Mouse (Mus musculus) ovary, adult 18-20 months (tissue): Measurements from ENCODE around the gene Icosl.
"Not testable (repeated sequence)": the region's sequence is repeated elsewhere in the genome, so short reads cannot be mapped to it uniquely, and the experiment has no call there.

Experiments used
- DNase-seq: peaks from one replicate; pipeline ENCODE4 v3.0.0; 2022; ENCODE audit warnings: low spot score, mixed read lengths

Icosl gene

DNA sequence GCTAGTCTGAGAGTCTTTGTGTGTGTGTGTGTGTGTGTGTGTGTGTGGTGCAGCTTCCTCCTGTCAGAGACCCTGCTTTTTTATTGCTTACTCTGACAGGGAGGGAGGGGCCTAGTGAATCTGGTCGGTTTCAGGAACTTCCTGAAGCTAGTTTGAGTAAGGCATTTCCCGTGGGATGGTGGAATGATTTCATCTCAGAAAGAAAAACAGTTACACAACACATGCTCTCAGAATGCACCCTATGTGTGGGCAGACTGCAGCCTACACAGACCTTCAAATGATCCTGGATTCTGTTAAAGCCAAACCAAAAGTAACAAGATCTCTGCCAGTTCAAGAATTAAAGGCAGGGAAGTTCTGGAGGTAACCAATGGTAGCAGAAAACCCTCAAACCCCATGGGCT is 46.1 kb downstream of the Icosl start:
- DNase-seq = no peak

DNA sequence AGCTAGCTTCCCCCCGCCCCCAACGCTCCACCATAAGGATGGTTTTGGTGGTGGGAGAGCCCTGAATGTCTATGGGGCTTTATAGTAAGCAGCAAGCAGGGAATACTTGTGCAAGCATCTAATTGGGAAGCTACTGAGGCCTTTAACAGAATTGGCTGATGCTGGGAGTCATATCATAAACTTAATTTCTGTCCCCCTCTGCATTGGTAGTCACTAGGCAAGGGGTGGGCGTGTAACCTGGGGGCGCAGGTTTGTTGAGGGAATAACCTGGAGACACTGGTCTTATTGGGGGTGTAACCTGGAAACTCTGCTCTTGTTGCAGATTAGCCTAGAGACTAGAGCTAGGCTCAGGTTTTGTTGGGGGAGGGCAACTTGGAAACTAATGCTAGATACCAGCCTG is 50.3 kb downstream of the Icosl start:
- no peak for DNase-seq

GRCm38 (mm10) chr10:78124137-78124536 is 55.0 kb downstream of the Icosl start:
- peak; percentile 75 for DNase-seq

GRCm38 (mm10) chr10:78125061-78125460 is 56.0 kb downstream of the Icosl start:
- DNase-seq = not testable (repeated sequence)

DNA sequence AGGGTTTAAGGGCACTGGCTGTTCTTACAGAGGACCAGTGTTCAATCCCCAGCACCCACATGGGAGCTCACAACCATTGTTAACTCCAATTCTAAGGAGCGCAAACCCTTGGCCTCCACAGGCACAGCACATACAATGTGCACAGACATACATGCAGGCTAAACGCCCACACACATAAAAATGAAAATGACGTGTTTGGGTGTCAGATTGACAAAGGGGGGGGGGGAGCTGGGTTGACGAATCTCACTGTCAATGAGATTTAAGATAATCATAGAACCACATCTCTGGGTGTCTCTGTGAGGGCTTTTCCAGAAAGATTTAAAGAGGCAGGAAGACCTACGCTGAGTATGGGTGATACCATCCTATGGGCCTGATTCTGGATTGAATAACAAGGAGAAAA is 57.2 kb downstream of the Icosl start:
- no peak for DNase-seq

GRCm38 (mm10) chr10:78127046-78127870 is 58.2 kb downstream of the Icosl start:
- no peak for DNase-seq

GRCm38 (mm10) chr10:78127931-78128330 is 58.8 kb downstream of the Icosl start:
- DNase-seq = no peak

GRCm38 (mm10) chr10:78128647-78129046 is 59.5 kb downstream of the Icosl start:
- DNase-seq = no peak

DNA sequence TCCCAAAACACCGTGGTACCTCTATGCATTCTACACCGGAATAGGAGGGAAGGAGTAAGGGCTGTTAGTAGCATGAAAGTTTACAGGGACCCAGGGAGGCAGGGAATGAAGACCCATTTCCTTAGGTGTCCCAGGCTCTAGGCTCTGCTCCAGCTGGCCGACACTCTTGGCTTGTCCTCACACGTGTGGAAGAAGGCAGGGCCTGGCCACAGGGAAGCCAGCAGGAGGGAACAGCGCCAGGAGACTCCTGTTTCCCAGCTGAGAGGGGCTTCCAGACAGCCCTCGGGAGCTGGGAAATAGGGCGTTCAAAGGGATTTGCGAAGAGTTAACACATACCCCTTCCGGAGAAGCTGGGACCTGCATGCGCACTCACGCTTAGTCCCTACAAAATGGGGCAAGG is 60.3 kb downstream of the Icosl start:
- no peak for DNase-seq

DNA sequence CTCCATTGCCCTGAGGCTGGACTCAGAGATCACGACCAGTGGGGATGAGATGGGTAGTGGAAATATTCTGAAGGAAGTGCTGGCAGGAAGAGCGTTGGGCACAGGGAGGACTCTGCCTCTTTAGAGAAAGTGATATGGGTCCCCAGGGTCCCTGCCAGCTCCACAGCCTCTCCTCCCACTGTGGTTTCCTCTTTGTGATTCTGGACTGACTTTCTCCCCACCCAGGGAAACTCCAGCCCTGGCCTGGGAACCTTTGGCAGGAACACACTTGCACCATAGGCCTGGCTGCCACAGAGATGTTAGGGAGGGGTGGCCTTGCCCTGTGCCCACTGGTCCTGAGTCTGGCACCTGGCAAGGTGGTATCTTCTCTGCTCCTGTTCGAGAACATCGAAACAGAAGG is 60.9 kb downstream of the Icosl start:
- DNase-seq = no peak
